Mouse (Mus musculus) heart, embryonic 16.5 days (tissue): ENCODE data around the gene Sipa1l3. TPM values are rescaled to one million over a fixed set of nuclear protein-coding genes. Genes with fewer than 3 reads are reported as not detected.

Experiments
- ATAC-seq: fragments of 200-750 bp; cut with Nextera tagmentation; replicated peaks from 2 replicates; pipeline ENCODE4 v1.8.0; 2017; ENCODE audit warnings: moderate number of reproducible peaks; ENCODE audit not compliant: insufficient read depth, low FRiP score; ENCODE audit errors: extremely low read depth
- H3K27ac ChIP-seq: fragments of 300-500 bp; sonication (generic); 2 replicates; pipeline ENCODE4 v1.5.1; 2014; ENCODE audit warnings: mild to moderate bottlenecking, low read length, control low read depth, moderate library complexity
- H3K27me3 ChIP-seq: fragments of 300-500 bp; sonication (generic); 2 replicates; pipeline ENCODE4 v1.6.1; 2014; ENCODE audit warnings: low read length, mixed read lengths; ENCODE audit not compliant: control insufficient read depth, insufficient read depth
- H3K36me3 ChIP-seq: fragments of 300-500 bp; sonication (generic); 2 replicates; pipeline ENCODE4 v1.6.1; 2014; ENCODE audit not compliant: control insufficient read depth, insufficient read depth
- H3K4me1 ChIP-seq: fragments of 300-500 bp; sonication (generic); 2 replicates; pipeline ENCODE4 v1.6.1; 2014; ENCODE audit warnings: low read length, mixed read lengths; ENCODE audit not compliant: control insufficient read depth, insufficient read depth
- H3K4me2 ChIP-seq: fragments of 300-500 bp; sonication (generic); 2 replicates; pipeline ENCODE4 v1.6.1; 2014; ENCODE audit warnings: low read depth, mild to moderate bottlenecking, control low read depth, low read length
- H3K4me3 ChIP-seq: fragments of 300-500 bp; sonication (generic); 2 replicates; pipeline ENCODE4 v1.5.1; 2014; ENCODE audit warnings: mild to moderate bottlenecking, control low read depth, low read length
- H3K9ac ChIP-seq: fragments of 300-500 bp; sonication (generic); 2 replicates; pipeline ENCODE4 v1.6.1; 2014; ENCODE audit warnings: low read length, control low read depth
- H3K9me3 ChIP-seq: fragments of 300-500 bp; sonication (generic); replicated peaks from 2 replicates; pipeline ENCODE4 v1.6.1; 2016; ENCODE audit warnings: low read length; ENCODE audit not compliant: control insufficient read depth
- WGBS: fragments of 180-500 bp; shearing (Covaris S2); extraction: QIAGEN DNeasy Blood & Tissue Kit; methylation state at CpG from one replicate; pipeline ENCODE4 v1.1.7; 2014; 5-methylcytosine and 5-hydroxymethylcytosine counted together
- polyA plus RNA-seq: library from polyadenylated mRNA; unstranded; fragments of >200 nt; fragmentation: Nextera tagmentation; extraction: Ambion mirVana; gene quantifications from 2 replicates; pipeline ENCODE4 v1.2.1, GENCODE M21; 2015

Gene Sipa1l3
- polyA plus RNA-seq, result 5.8 TPM in 2 replicates

GRCm38 (mm10) chr7:29518421-29519210, at the start of gene Sipa1l3:
Gene Sipa1l3 (minus strand): TSS chr7:29518641.
- Histone ChIP-seq H3K27me3 (peaks cover 20% of the 10 kb centered on the region), H3K27ac (no peak within 1 kb of the TSS)
- under 1% methylated on average over 88 of the region's 88 CpGs for WGBS

GRCm38 (mm10) chr7:29563006-29563405, 44.6 kb upstream of the Sipa1l3 start:
- no peak overlapping the region for H3K9ac ChIP-seq
- H3K27me3 ChIP-seq, result no peaks in the 10 kb centered on the region; the same call in 1 of the 2 replicates
- 85% methylated on average over 10 of the region's 10 CpGs for WGBS
- no peak overlapping the region for H3K27ac ChIP-seq
- no peaks in the 10 kb centered on the region for H3K36me3 ChIP-seq
- no peaks in the 10 kb centered on the region; the same call in 1 of the 2 replicates for H3K9me3 ChIP-seq
- H3K4me1 ChIP-seq, result no peaks in the 10 kb centered on the region
- H3K4me3 ChIP-seq, result no peak overlapping the region
- no peak overlapping the region for H3K4me2 ChIP-seq
- no peak for ATAC-seq

More at GRCm38 (mm10) chr7:29518421-29519210, at the start of gene Sipa1l3:
- Histone ChIP-seq H3K4me3 (peak within 1 kb of the TSS; percentile 73), H3K9ac (peak within 1 kb of the TSS; percentile 82), H3K4me2 (peak within 1 kb of the TSS; percentile 92), H3K36me3 (no peaks in the 10 kb centered on the region), H3K9me3 (no peaks in the 10 kb centered on the region), H3K4me1 (peaks cover 7% of the 10 kb centered on the region)
- peak; percentile 99 for ATAC-seq

- H3K9me3 ChIP-seq, result no peaks in the 10 kb centered on the region; the same call in 1 of the 2 replicates
- H3K36me3 ChIP-seq, result no peaks in the 10 kb centered on the region
- H3K27ac ChIP-seq, result no peak overlapping the region
- H3K4me2 ChIP-seq, result no peak overlapping the region
- no peak overlapping the region for H3K9ac ChIP-seq
- H3K4me3 ChIP-seq, result no peak overlapping the region
- ATAC-seq, result no peak
- H3K4me1 ChIP-seq, result no peaks in the 10 kb centered on the region
- 65% methylated on average over 9 of the region's 9 CpGs for WGBS
- H3K27me3 ChIP-seq, result no peaks in the 10 kb centered on the region; the same call in 1 of the 2 replicates
These were observed 42.6 kb upstream of the Sipa1l3 start for GRCm38 (mm10) chr7:29561046-29561445.

GRCm38 (mm10) chr7:29559290-29559689, 40.8 kb upstream of the Sipa1l3 start:
- no peak overlapping the region for H3K9ac ChIP-seq
- no peaks in the 10 kb centered on the region; the same call in 1 of the 2 replicates for H3K27me3 ChIP-seq
- H3K27ac ChIP-seq, result no peak overlapping the region
- H3K9me3 ChIP-seq, result no peaks in the 10 kb centered on the region; the same call in 1 of the 2 replicates
- no peak for ATAC-seq
- no peaks in the 10 kb centered on the region for H3K36me3 ChIP-seq
- H3K4me3 ChIP-seq, result no peak overlapping the region
- H3K4me1 ChIP-seq, result no peaks in the 10 kb centered on the region
- no peak overlapping the region for H3K4me2 ChIP-seq
- WGBS, result 67% methylated on average over 4 of the region's 4 CpGs

GRCm38 (mm10) chr7:29558744-29559143, 40.3 kb upstream of the Sipa1l3 start:
- ATAC-seq, result no peak
- Histone ChIP-seq H3K27ac (no peak overlapping the region), H3K4me1 (no peaks in the 10 kb centered on the region), H3K36me3 (no peaks in the 10 kb centered on the region), H3K4me2 (no peak overlapping the region), H3K4me3 (no peak overlapping the region), H3K9me3 (no peaks in the 10 kb centered on the region; the same call in 1 of the 2 replicates), H3K9ac (no peak overlapping the region), H3K27me3 (no peaks in the 10 kb centered on the region; the same call in 1 of the 2 replicates)
- WGBS, result 69% methylated on average over 1 of the region's 1 CpGs

GRCm38 (mm10) chr7:29556283-29556682, 37.8 kb upstream of the Sipa1l3 start:
- no peaks in the 10 kb centered on the region for H3K4me1 ChIP-seq
- H3K9me3 ChIP-seq, result no peaks in the 10 kb centered on the region; the same call in none of the 2 replicates
- no peak overlapping the region for H3K27ac ChIP-seq
- ATAC-seq, result no peak
- no peak overlapping the region for H3K9ac ChIP-seq
- no peaks in the 10 kb centered on the region for H3K36me3 ChIP-seq
- H3K27me3 ChIP-seq, result no peaks in the 10 kb centered on the region; the same call in 1 of the 2 replicates
- H3K4me3 ChIP-seq, result no peak overlapping the region
- no peak overlapping the region for H3K4me2 ChIP-seq
- 61% methylated on average over 4 of the region's 4 CpGs for WGBS

- Histone ChIP-seq H3K27ac (no peak overlapping the region), H3K9me3 (no peaks in the 10 kb centered on the region; the same call in none of the 2 replicates), H3K36me3 (no peaks in the 10 kb centered on the region), H3K4me3 (no peak overlapping the region), H3K4me2 (no peak overlapping the region), H3K4me1 (no peaks in the 10 kb centered on the region), H3K27me3 (no peaks in the 10 kb centered on the region; the same call in 1 of the 2 replicates), H3K9ac (no peak overlapping the region)
- WGBS, result 67% methylated on average over 5 of the region's 5 CpGs
- ATAC-seq, result no peak
These were observed 37.1 kb upstream of the Sipa1l3 start for GRCm38 (mm10) chr7:29555521-29555920.

- Histone ChIP-seq H3K9me3 (no peaks in the 10 kb centered on the region; the same call in none of the 2 replicates), H3K9ac (no peak overlapping the region), H3K4me3 (no peak overlapping the region), H3K4me2 (no peak overlapping the region), H3K27ac (no peak overlapping the region), H3K36me3 (no peaks in the 10 kb centered on the region), H3K27me3 (no peaks in the 10 kb centered on the region; the same call in 1 of the 2 replicates), H3K4me1 (no peaks in the 10 kb centered on the region)
- ATAC-seq, result no peak
- 82% methylated on average over 13 of the region's 13 CpGs for WGBS
These were observed 36.6 kb upstream of the Sipa1l3 start for GRCm38 (mm10) chr7:29555051-29555450.

GRCm38 (mm10) chr7:29550691-29551090, 32.2 kb upstream of the Sipa1l3 start:
- no peak for ATAC-seq
- Histone ChIP-seq H3K27ac (no peak overlapping the region), H3K9me3 (no peaks in the 10 kb centered on the region; the same call in 1 of the 2 replicates), H3K4me3 (no peak overlapping the region), H3K9ac (no peak overlapping the region), H3K4me1 (no peaks in the 10 kb centered on the region), H3K27me3 (no peaks in the 10 kb centered on the region), H3K4me2 (no peak overlapping the region), H3K36me3 (no peaks in the 10 kb centered on the region)
- WGBS, result 57% methylated on average over 3 of the region's 3 CpGs
